Mouse (Mus musculus): Measurements from ENCODE around the gene Foxa3.

DNA sequence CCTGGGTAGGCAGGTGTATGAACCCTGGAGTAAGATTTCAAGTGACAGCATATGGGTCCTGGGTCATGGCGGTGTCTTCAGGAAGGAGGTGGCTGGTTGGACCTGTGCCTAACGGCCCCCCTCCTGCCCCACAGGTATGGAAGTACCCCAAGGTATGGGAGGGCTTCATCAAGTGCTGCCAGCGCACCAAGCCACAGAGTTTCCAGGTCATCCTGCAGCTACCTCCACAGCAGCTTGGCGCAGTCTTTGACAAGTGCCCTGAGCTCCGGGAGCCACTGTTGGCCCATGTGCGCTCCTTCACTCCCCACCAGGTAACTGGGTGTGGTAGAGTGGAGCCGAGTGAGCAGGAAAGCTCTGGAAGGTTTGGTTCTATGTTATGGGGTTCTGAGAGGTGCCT is 29.8 kb upstream of the Foxa3 start:
- TF ChIP-seq CTCF (IDR thresholded peaks at IDR 0.05; ENCODE audit: low read depth, low read length) (no peak), TAL1 (conservative IDR thresholded peaks at IDR 0.05; ENCODE audit: low read depth, low read length) (no peak), GATA1 (IDR thresholded peaks at IDR 0.05; ENCODE audit: borderline replicate concordance, low read length) (no peak), GATA2 (IDR thresholded peaks at IDR 0.05; ENCODE audit: borderline replicate concordance, low read depth, low read length) (no peak)
